Mouse (Mus musculus) intestine, postnatal 0 days (tissue): ENCODE measurements around the gene Tmem222. TPM values are rescaled to one million over a fixed set of nuclear protein-coding genes. Genes with fewer than 3 reads are reported as not detected.

ENCODE experiments used
- ATAC-seq: fragments of 200-750 bp; cut with Nextera tagmentation; 2 replicates; pipeline ENCODE4 v1.8.0; 2017; ENCODE audit warnings: mild to moderate bottlenecking, moderate TSS enrichment, moderate library complexity
- H3K27ac ChIP-seq: fragments of 300-500 bp; sonication (generic); 2 replicates; pipeline ENCODE4 v1.5.1; 2014; ENCODE audit warnings: mild to moderate bottlenecking, low read depth, low read length, moderate library complexity
- H3K27me3 ChIP-seq: fragments of 300-500 bp; sonication (generic); replicated peaks from 2 replicates; pipeline ENCODE4 v1.6.1; 2014; ENCODE audit warnings: low read length, mixed read lengths; ENCODE audit not compliant: control insufficient read depth, insufficient read depth
- H3K36me3 ChIP-seq: fragments of 300-500 bp; sonication (generic); 2 replicates; pipeline ENCODE4 v1.6.1; 2014; ENCODE audit warnings: mild to moderate bottlenecking, moderate library complexity; ENCODE audit not compliant: control insufficient read depth, insufficient read depth
- H3K4me1 ChIP-seq: fragments of 300-500 bp; sonication (generic); replicated peaks from 2 replicates; pipeline ENCODE4 v1.6.1; 2014; ENCODE audit warnings: antibody characterized with exemption, low read length, mixed read lengths; ENCODE audit not compliant: control insufficient read depth, insufficient read depth
- H3K4me2 ChIP-seq: fragments of 300-500 bp; sonication (generic); replicated peaks from 2 replicates; pipeline ENCODE4 v1.6.1; 2014; ENCODE audit warnings: low read depth, mild to moderate bottlenecking, moderate library complexity
- H3K4me3 ChIP-seq: fragments of 300-500 bp; sonication (generic); 2 replicates; pipeline ENCODE4 v1.5.1; 2014; ENCODE audit warnings: low read depth, low read length
- H3K9ac ChIP-seq: fragments of 300-500 bp; sonication (generic); 2 replicates; pipeline ENCODE4 v1.6.1; 2014; ENCODE audit warnings: mild to moderate bottlenecking, low read depth, low read length
- H3K9me3 ChIP-seq: fragments of 300-500 bp; sonication (generic); 2 replicates; pipeline ENCODE4 v1.6.1; 2016; ENCODE audit warnings: mixed run types; ENCODE audit not compliant: control insufficient read depth
- CTCF ChIP-seq: sonication (generic); IDR thresholded peaks from 2 replicates; pipeline ENCODE4 v1.5.1; 2016; ENCODE audit warnings: low read depth, mild to moderate bottlenecking, control low read depth, antibody characterized with exemption, moderate library complexity
- WGBS: fragments of 180-500 bp; shearing (Covaris S2); extraction: QIAGEN DNeasy Blood & Tissue Kit; methylation state at CpG from one replicate; pipeline ENCODE4 v1.1.7; 2014; 5-methylcytosine and 5-hydroxymethylcytosine counted together
- polyA plus RNA-seq: library from polyadenylated mRNA; unstranded; fragments of >200 nt; fragmentation: Nextera tagmentation; extraction: Ambion mirVana; gene quantifications from 2 replicates; pipeline ENCODE4 v1.2.1, GENCODE M21; 2015

Gene Tmem222
- polyA plus RNA-seq, 1 experiment from 2014 or later = 52.8 TPM

- Histone ChIP-seq H3K9me3 (no peaks in the 10 kb centered on the region), H3K27me3 (no peaks in the 10 kb centered on the region), H3K4me3 (no peak overlapping the region), H3K9ac (no peak overlapping the region), H3K36me3 (peaks cover 66% of the 10 kb centered on the region), H3K27ac (no peak overlapping the region), H3K4me2 (no peak overlapping the region), H3K4me1 (no peaks in the 10 kb centered on the region)
- 65% methylated on average over 12 of the region's 12 CpGs for WGBS
- no peak for TF ChIP-seq CTCF
- ATAC-seq = no peak
Observed at GRCm38 (mm10) chr4:133298516-133299365, 21.1 kb upstream of the Tmem222 start.

- H3K9ac ChIP-seq = no peak overlapping the region
- ATAC-seq = peak; percentile 64
- no peaks in the 10 kb centered on the region for H3K9me3 ChIP-seq
- no peaks in the 10 kb centered on the region for H3K27me3 ChIP-seq
- no peak overlapping the region for H3K4me2 ChIP-seq
- no peak overlapping the region for H3K4me3 ChIP-seq
- TF ChIP-seq CTCF = peak; percentile 97
- H3K36me3 ChIP-seq = peaks cover 74% of the 10 kb centered on the region
- no peaks in the 10 kb centered on the region for H3K4me1 ChIP-seq
- WGBS = 6% methylated on average over 5 of the region's 5 CpGs
- no peak overlapping the region; the same call in 1 of the 2 replicates for H3K27ac ChIP-seq
Observed at GRCm38 (mm10) chr4:133297801-133298238, 20.2 kb upstream of the Tmem222 start.

GRCm38 (mm10) chr4:133297360-133297759 is 19.8 kb upstream of the Tmem222 start:
- no peaks in the 10 kb centered on the region for H3K9me3 ChIP-seq
- no peaks in the 10 kb centered on the region for H3K27me3 ChIP-seq
- H3K9ac ChIP-seq = no peak overlapping the region
- no peaks in the 10 kb centered on the region for H3K4me1 ChIP-seq
- ATAC-seq = no peak
- no peak for TF ChIP-seq CTCF
- WGBS = 75% methylated on average over 10 of the region's 10 CpGs
- H3K4me3 ChIP-seq = no peak overlapping the region
- H3K27ac ChIP-seq = no peak overlapping the region
- H3K36me3 ChIP-seq = peaks cover 72% of the 10 kb centered on the region
- H3K4me2 ChIP-seq = no peak overlapping the region

DNA sequence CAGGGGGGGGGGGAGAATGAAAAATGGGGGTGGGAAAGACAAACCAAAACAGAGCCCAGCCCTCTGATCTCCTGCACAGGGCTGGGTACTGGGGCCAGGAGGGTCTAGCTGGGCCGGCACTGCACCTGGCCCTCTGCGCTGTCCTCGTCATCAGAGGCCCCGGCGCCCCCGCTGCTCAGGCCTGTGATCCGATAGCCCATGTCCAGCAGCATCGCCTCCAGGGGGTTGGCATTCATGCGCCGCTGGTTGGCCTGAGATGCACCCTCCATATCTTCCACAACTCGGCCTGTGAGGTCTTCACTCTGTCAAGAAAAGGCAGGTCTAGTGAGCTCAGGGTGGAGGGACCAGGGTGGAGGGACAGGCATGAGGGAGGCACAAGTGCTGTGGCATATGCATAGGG is 16.5 kb upstream of the Tmem222 start:
- Histone ChIP-seq H3K4me2 (no peak overlapping the region), H3K4me3 (no peak overlapping the region), H3K27me3 (no peaks in the 10 kb centered on the region), H3K27ac (no peak overlapping the region), H3K36me3 (peaks cover 49% of the 10 kb centered on the region), H3K4me1 (no peaks in the 10 kb centered on the region), H3K9me3 (no peaks in the 10 kb centered on the region), H3K9ac (no peak overlapping the region)
- TF ChIP-seq CTCF = no peak
- WGBS = 78% methylated on average over 11 of the region's 11 CpGs
- no peak for ATAC-seq

GRCm38 (mm10) chr4:133292901-133293843 is 15.6 kb upstream of the Tmem222 start:
- 57% methylated on average over 24 of the region's 24 CpGs for WGBS
- no peak overlapping the region for H3K4me2 ChIP-seq
- ATAC-seq = no peak

DNA sequence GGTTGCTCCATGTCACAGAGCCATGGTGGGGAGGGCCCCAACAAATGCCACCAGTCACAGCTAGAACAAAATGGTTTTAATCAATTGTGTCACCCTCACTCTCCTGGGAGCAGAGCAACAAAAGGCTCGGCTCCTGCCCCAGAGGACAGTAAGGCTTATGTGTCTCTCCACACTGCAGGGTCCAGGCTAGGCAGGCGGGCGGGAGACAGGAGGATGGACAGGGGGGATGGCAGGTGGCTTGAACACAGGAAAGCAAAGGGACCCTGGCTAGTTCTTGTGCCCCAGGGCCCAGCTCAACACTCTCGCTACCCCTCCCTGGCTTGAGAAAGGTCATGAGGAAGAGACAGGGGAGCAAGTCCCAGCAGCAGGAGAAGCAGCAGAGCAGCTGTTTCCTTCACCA is 14.8 kb upstream of the Tmem222 start:
- H3K27me3 ChIP-seq = no peaks in the 10 kb centered on the region
- no peak overlapping the region for H3K4me2 ChIP-seq
- no peaks in the 10 kb centered on the region for H3K4me1 ChIP-seq
- 93% methylated on average over 4 of the region's 4 CpGs for WGBS
- H3K9ac ChIP-seq = no peak overlapping the region
- TF ChIP-seq CTCF = no peak
- H3K27ac ChIP-seq = no peak overlapping the region
- H3K9me3 ChIP-seq = no peaks in the 10 kb centered on the region
- H3K36me3 ChIP-seq = peaks cover 42% of the 10 kb centered on the region
- ATAC-seq = no peak
- no peak overlapping the region for H3K4me3 ChIP-seq

More at GRCm38 (mm10) chr4:133292901-133293843, 15.6 kb upstream of the Tmem222 start:
- Histone ChIP-seq H3K36me3 (peaks cover 45% of the 10 kb centered on the region), H3K9me3 (no peaks in the 10 kb centered on the region), H3K4me3 (no peak overlapping the region), H3K27me3 (no peaks in the 10 kb centered on the region), H3K27ac (no peak overlapping the region), H3K9ac (no peak overlapping the region), H3K4me1 (no peaks in the 10 kb centered on the region)
- no peak for TF ChIP-seq CTCF
